Mouse (Mus musculus) layer of hippocampus, adult 11-12 months (tissue): ENCODE data around the gene Cchcr1.
"Not testable (repeated sequence)": the region's sequence is repeated elsewhere in the genome, so short reads cannot be mapped to it uniquely, and the experiment has no call there.

Source experiments
- DNase-seq: peaks from one replicate; pipeline ENCODE4 v3.0.0; 2022; ENCODE audit warnings: low spot score

Gene Cchcr1

DNA sequence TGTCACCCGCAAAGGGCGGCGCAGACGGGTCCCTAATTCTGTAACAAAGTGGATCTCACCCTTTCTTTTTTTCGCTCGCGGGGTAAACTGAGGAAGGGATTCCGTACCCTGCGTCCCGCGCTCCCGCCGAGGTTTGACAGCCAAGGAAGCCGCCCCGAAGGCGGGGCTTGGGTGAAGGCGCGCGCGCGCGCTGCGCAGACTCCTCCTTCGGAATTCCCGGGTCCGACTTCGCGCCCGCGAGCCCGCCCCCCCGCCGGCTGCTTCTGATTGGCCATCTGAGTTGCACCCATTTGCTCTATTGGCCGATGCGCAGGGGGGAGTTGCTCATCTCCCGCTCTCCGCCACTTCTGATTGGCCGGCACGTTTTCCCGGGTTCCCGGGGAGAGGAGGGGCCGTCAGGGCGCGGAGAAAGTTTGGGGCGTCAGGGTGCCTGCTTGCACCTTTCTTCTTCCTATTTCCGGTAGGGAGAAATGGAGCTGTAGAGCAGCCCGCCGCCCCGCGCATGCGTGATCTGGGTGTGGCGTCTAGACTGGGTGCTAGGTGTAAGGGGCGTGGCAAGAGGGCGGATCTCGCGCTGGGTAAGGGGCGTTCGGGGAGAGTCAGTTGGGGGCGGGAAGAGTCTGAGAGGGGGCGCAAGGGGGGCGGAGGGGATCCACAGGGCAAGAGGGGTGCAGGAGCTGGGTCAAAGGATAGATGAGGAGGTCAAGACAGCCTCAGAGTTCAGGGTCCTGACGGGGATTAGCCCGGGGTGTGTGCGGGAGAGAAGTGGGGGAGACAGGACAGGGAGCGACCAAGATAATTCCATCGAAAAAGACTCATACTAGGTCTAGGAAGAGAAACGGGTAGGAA lies at the start of gene Cchcr1, which contains the start of gene Tcf19:
Cchcr1 (plus strand) TSS at position 449 of the 849 bp plus-strand sequence.
Tcf19 (minus strand) TSS at position 173 of the 849 bp plus-strand sequence.
- peak; percentile 94 for DNase-seq

DNA sequence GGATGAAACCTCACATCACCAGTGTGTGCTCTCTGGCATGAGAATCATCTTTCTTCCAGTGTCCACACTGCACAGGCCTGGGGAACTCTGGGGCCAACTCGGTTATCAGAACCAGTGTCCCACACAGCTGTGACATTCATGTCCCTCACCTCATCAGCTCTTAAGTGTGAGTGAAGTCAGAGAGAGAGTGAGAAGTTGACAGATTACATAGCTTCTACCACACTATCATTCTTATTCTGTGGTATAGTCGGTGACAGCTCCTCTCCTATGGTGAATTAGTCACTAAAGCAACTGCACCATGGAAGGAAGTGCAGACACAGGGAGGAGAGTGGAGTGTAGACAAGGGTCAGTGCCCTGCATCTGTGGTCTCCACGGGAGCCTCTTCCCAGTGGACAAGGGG lies 48.0 kb upstream of the Cchcr1 start:
- DNase-seq, result not testable (repeated sequence)

- DNase-seq, result no peak
Observed at GRCm38 (mm10) chr17:35469842-35470751, 46.8 kb upstream of the Cchcr1 start, which contains the start of gene H2-Q10. Gene H2-Q10, plus strand, starts transcription at chr17:35470089.

GRCm38 (mm10) chr17:35484066-35484465 lies 32.8 kb upstream of the Cchcr1 start:
- DNase-seq, result peak; percentile 53

DNA sequence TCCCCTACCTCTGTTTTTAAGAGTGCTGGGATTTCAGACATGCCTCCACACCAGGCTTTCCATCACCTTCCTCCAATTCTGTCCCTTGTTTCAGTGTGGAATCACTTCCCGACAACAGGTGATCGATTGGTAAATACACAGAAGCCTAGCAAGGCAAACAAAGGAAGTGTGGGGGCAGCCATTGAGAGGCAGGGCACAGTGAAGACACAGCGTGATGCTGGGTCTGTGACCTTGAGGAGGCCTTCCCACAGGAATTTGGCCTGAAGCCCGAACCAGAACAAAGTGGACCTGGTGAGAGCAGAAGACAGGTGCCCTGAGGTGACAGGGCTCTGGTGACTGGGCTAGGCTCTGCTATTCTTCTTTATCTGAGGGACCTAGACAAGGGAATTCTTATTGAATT lies 31.2 kb upstream of the Cchcr1 start:
- no peak for DNase-seq

DNA sequence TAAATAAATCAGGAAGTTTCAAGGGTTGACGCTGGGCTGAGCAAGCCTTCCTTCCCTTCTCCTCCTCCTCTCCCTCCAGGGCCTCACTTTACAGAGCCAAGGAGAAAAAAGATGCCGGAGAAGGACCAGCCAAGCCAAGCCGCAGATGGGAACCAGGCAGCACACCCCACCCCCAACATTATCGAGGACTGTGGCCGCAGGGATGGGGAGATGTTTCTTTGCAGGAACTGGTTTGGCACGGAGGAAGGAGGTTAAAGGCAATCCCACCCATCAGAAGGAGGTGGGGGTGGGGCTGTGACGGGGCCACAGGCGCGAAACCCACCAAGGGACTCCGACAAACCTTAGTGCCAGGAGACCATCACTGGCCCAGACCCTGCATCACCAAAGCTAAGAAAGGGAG lies 30.2 kb upstream of the Cchcr1 start:
- DNase-seq, result no peak

GRCm38 (mm10) chr17:35488041-35488440 lies 28.9 kb upstream of the Cchcr1 start:
- no peak for DNase-seq

DNA sequence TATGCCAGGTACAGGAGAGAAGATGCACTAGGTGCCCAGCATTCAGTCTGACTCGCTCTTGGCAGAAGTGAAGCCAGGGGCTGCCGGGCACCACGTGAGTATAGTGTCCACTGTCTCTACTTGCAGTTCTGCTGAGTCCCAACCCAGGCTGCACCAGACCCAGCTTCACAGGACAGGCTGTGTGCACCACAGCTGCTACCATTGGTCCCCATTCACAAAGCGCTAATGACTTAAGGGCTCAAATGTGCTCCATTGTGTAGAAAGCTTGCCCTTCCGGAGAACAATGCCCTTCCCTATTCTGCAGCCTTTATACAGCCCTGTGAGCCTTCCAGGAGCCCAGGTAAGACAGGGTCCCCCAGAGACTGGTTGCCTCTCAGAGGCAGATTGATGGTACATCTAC lies 26.6 kb upstream of the Cchcr1 start:
- no peak for DNase-seq

DNA sequence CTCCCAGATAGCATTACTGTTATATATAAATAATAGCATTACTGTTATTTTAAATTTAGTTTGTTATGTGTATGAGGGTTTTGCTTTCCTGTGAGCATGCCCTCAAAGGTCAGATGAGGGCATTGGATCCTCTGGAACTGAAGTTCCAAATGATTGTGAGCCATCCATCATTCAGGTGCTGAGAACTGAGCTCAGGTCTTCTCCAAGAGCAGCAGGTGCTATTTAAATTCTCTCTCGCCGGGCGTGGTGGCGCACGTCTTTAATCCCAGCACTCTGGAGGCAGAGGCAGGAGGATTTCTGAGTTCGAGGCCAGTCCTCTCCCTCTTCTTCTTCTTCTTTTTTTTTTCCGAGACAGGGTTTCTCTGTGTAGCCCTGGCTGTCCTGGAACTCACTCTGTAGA lies 19.8 kb upstream of the Cchcr1 start:
- no peak for DNase-seq

GRCm38 (mm10) chr17:35502226-35502625 lies 14.7 kb upstream of the Cchcr1 start:
- no peak for DNase-seq

GRCm38 (mm10) chr17:35502762-35503161 lies 14.1 kb upstream of the Cchcr1 start:
- DNase-seq, result no peak

GRCm38 (mm10) chr17:35503849-35504248 lies 13.1 kb upstream of the Cchcr1 start:
- no peak for DNase-seq

- no peak for DNase-seq
Observed at GRCm38 (mm10) chr17:35504628-35505481, 12.0 kb upstream of the Cchcr1 start.

DNA sequence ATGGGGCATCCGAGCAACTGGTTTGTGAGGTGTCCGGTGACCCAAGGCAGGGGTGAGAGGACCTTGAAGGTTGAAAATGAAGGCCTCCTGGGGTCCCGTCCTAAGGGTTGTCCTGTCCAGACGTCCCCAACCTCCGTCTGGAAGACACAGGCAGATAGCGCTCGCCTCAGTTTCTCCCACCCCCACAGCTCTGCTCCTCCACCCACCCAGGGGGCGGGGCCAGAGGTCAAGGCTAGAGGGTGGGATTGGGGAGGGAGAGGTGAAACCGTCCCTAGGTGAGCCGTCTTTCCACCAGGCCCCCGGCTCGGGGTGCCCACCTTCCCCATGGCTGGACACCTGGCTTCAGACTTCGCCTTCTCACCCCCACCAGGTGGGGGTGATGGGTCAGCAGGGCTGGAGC lies 11.1 kb upstream of the Cchcr1 start, which contains the start of gene Pou5f1:
Pou5f1 (plus strand) TSS at position 243 of the 400 bp plus-strand sequence.
- no peak for DNase-seq

DNA sequence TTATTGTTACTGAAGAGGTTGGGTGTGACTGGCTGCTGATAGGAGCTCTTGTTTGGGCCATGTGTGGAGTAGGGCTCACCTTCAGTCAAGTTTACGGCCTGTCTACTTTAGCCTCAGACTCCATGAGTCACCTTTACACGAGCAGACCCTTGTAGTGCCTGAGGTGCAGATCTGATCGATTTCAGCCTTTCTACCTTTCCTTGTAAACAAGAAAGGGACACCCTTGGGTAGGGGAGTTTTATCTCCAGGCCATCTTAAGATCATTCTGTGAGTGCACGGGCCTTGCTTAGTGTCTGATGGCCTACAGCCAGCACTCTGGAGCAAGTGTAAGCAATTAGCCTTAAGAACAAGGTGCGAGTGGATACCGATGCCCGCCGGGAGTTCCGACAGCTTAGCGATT lies 10.0 kb upstream of the Cchcr1 start:
- DNase-seq, result no peak

- no peak for DNase-seq
Observed at GRCm38 (mm10) chr17:35507556-35508260, 9.2 kb upstream of the Cchcr1 start.

DNA sequence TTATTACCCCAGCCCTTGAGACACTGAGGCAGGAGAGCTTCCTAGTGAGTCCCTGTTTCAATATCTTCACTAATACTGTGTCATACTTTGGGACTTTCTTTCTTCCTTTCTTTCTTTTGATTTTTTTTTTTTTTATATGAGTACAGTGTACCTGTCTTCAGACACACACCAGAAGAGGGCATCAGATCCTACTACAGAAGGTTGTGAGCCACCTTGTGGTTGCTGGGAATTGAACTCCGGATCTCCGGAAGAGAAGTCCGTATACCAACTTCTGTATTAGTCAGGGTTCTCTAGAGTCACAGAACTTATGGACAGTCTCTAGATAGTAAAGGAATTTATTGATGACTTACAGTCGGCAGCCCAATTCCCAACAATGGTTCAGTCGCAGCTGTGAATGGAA lies 8.6 kb upstream of the Cchcr1 start:
- not testable (repeated sequence) for DNase-seq

GRCm38 (mm10) chr17:35509284-35509683 lies 7.6 kb upstream of the Cchcr1 start:
- no peak for DNase-seq

- DNase-seq, result no peak
Observed at GRCm38 (mm10) chr17:35512916-35513626, 3.8 kb upstream of the Cchcr1 start.

- DNase-seq, result peak; percentile 55
Observed at GRCm38 (mm10) chr17:35513886-35514285, 3.0 kb upstream of the Cchcr1 start.
